8 mouse cellular contexts compared by ENCODE assay signal in genomic region chr1:119494024-119494711, GRCm38 (mm10). TPM values are rescaled to one million over a fixed set of nuclear protein-coding genes. Genes with fewer than 3 reads are reported as not detected.
DNase-seq lines count a peak whose midpoint lies in the region; TF ChIP-seq lines count a peak whose summit lies in the region.

No protein-coding gene starts in this region.

- intact Hi-C loops in left cerebral cortex, adult 2 months (cut with DNase I) = no loop called here
- intact Hi-C loops in gastrocnemius, postnatal 14 days (cut with DNase I; ENCODE audit: low total_unique reads) = no loop called here

- peaks cover 99% of the 10 kb centered on the region for H3K79me2 ChIP-seq in C2C12 (ENCODE audit: control insufficient read depth, insufficient read depth)

- H3K27me3 ChIP-seq in cerebellum, adult 2 months (ENCODE audit: control insufficient read depth, insufficient read depth, low read length) = no peaks in the 10 kb centered on the region
- no peaks in the 10 kb centered on the region for H3K27me3 ChIP-seq in C2C12 (ENCODE audit: control insufficient read depth, insufficient read depth, insufficient read length)

- H3K27ac ChIP-seq in cerebellum, adult 2 months (ENCODE audit: insufficient read depth, low read length) = no peak overlapping the region
- H3K27ac ChIP-seq in left cerebral cortex, adult 2 months = no peak overlapping the region

- peaks cover 15% of the 10 kb centered on the region for H3K36me3 ChIP-seq in C2C12 (ENCODE audit: control insufficient read depth, insufficient read depth)

- peak; percentile 52 for DNase-seq in cerebellum, adult 9-10 months
- no peak for DNase-seq in cerebellum, adult 2 months
- no peak for DNase-seq in left cerebral cortex, adult 2 months (ENCODE audit: extremely low spot score in 1 of 2, low spot score in 2 of 2)
- DNase-seq in left cerebral cortex, adult 8-10 months (ENCODE audit: low spot score in 2 of 2) = no peak
- peak; percentile 59 for DNase-seq in gastrocnemius, postnatal 14 days
- DNase-seq in spleen, postnatal 36 days (ENCODE audit: low spot score in 2 of 2) = no peak
- no peak for DNase-seq in right cerebral cortex, postnatal 25 days

- H3K4me3 ChIP-seq in cerebellum, adult 2 months (replicated peaks; ENCODE audit: insufficient read depth, low read depth, low read length) = no peak overlapping the region
- H3K4me3 ChIP-seq in left cerebral cortex, adult 2 months = no peak overlapping the region
- H3K4me3 ChIP-seq in C2C12 (ENCODE audit: insufficient read depth, poor library complexity, severe bottlenecking) = no peak overlapping the region

- 70% methylated on average over 2 of the region's 2 CpGs for WGBS in cerebellum, adult 2 months

- no peak; the same call in 1 of the 2 replicates for TF ChIP-seq CTCF in cerebellum, adult 2 months (IDR thresholded peaks at IDR 0.05; ENCODE audit: borderline replicate concordance, insufficient read depth, low read depth, low read length)
- peak; percentile 32 for TF ChIP-seq CTCF in left cerebral cortex, adult 2 months (IDR thresholded peaks at IDR 0.05)
- no peak for TF ChIP-seq CTCF in C2C12 (IDR thresholded peaks at IDR 0.05; ENCODE audit: control insufficient read depth, insufficient read depth, insufficient read length)

- no peak overlapping the region for H3ac ChIP-seq in C2C12 (ENCODE audit: control insufficient read depth, insufficient read length, low read depth)

- H3K4me1 ChIP-seq in cerebellum, adult 2 months (ENCODE audit: control insufficient read depth, insufficient read depth, low read length) = peaks cover 17% of the 10 kb centered on the region

- H3K79me3 ChIP-seq in C2C12 (ENCODE audit: low read depth) = peaks cover 58% of the 10 kb centered on the region

- TF ChIP-seq POLR2A in cerebellum, adult 2 months (IDR thresholded peaks at IDR 0.05; ENCODE audit: borderline replicate concordance, insufficient read depth, low read length) = no peak

TF ChIP-seq in C2C12, 6 proteins besides CTCF, POLR2A, EP300 and RAD21:
- TF ChIP-seq CEBPB (IDR thresholded peaks at IDR 0.05; ENCODE audit: low read depth) (no peak), MYOD1 (IDR thresholded peaks at IDR 0.05; ENCODE audit: control insufficient read depth, insufficient read length, low read depth) (peak; percentile 70)

RNA-seq across cellular contexts. Expression of gene Ralb, which starts 10.4 kb away (rescaled TPM):
- polyA plus RNA-seq in cerebellum, adult 2 months (2012; rRNA removed) = 24.5 and 25.1 TPM in 2 replicates
- 10 to 100 TPM; 21.1 to 25.9 TPM for total RNA-seq in left cerebral cortex, adult 2 months (2021)
- 10 to 100 TPM; 21.4 to 24.0 (median 22.6) TPM for total RNA-seq in left cerebral cortex, adult 8-10 months (2022)
- 44.4 TPM for polyA plus RNA-seq in C2C12 (2012; fragmentation: generic; extraction: Trizol)
- total RNA-seq in gastrocnemius, postnatal 14 days (2021) = 10 to 100 TPM; 17.2 to 18.9 TPM

RNA-seq across cellular contexts. Expression of gene Tmem185b, which starts 31.8 kb away (rescaled TPM):
- 13.0 TPM in 2 replicates for polyA plus RNA-seq in cerebellum, adult 2 months (2012; rRNA removed)
- total RNA-seq in left cerebral cortex, adult 2 months (2021) = 10 to 100 TPM; 16.7 to 18.4 TPM
- total RNA-seq in left cerebral cortex, adult 8-10 months (2022) = 10 to 100 TPM; 14.5 to 19.4 (median 17.0) TPM
- polyA plus RNA-seq in C2C12 (2012; fragmentation: generic; extraction: Trizol) = 12.9 TPM
- total RNA-seq in gastrocnemius, postnatal 14 days (2021) = 1 to 10 TPM; 5.5 to 5.9 TPM

Comparison
In these comparisons a context has a peak if more than half of its experiments do, and no peak if none do; other contexts are left out.
1. DNase-seq: peak in cerebellum, adult 9-10 months (single experiment) and gastrocnemius, postnatal 14 days (single experiment); none in cerebellum, adult 2 months (0 of 2), left cerebral cortex, adult 2 months (0 of 2), left cerebral cortex, adult 8-10 months (0 of 2), spleen, postnatal 36 days (0 of 2) and right cerebral cortex, postnatal 25 days (single experiment).